Mouse (Mus musculus): ENCODE data around the gene Sdk2. TPM values are rescaled to one million over a fixed set of nuclear protein-coding genes. Genes with fewer than 3 reads are reported as not detected.
A peak's percentile ranks its signal among the peaks of the same experiment; 100 is the strongest.

The Sdk2 gene
- total and polyA plus RNA-seq, 2 experiments from 2014 or later: 3.0 to 30.4 TPM

GRCm38 (mm10) chr11:113898671-113899070 lies 168.2 kb downstream of the Sdk2 start:
- TF ChIP-seq CTCF (IDR thresholded peaks at IDR 0.05; ENCODE audit: low read depth): no peak
- Histone ChIP-seq H3K36me3 (ENCODE audit: insufficient read depth, low read length) (no peaks in the 10 kb centered on the region), H3K4me2 (ENCODE audit: low read depth, low read length) (no peak overlapping the region), H3K9ac (replicated peaks; ENCODE audit: low read length) (no peak overlapping the region), H3K4me1 (ENCODE audit: insufficient read depth, low read length) (no peaks in the 10 kb centered on the region), H3K4me3 (ENCODE audit: low read length) (no peak overlapping the region), H3K9me3 (ENCODE audit: low read length) (no peaks in the 10 kb centered on the region), H3K27me3 (ENCODE audit: insufficient read depth, low read length) (no peaks in the 10 kb centered on the region), H3K27ac (no peak overlapping the region)
- WGBS: 53% methylated on average over 7 of the region's 7 CpGs
- DNase-seq (ENCODE audit: low spot score): no peak
- ATAC-seq: no peak

GRCm38 (mm10) chr11:113896006-113896405 lies 170.8 kb downstream of the Sdk2 start:
- Histone ChIP-seq H3K9ac (replicated peaks; ENCODE audit: low read length) (no peak overlapping the region), H3K36me3 (ENCODE audit: insufficient read depth, low read length) (no peaks in the 10 kb centered on the region), H3K27ac (no peak overlapping the region), H3K27me3 (ENCODE audit: insufficient read depth, low read length) (no peaks in the 10 kb centered on the region), H3K4me3 (ENCODE audit: low read length) (no peak overlapping the region), H3K4me2 (ENCODE audit: low read depth, low read length) (no peak overlapping the region), H3K9me3 (ENCODE audit: low read length) (no peaks in the 10 kb centered on the region), H3K4me1 (ENCODE audit: insufficient read depth, low read length) (0 out of 2 replicates have a peak, but pooled peaks cover 3% of the 10 kb centered on the region)
- 88% methylated on average over 5 of the region's 5 CpGs for WGBS
- DNase-seq (ENCODE audit: low spot score) (no peak), ATAC-seq (no peak)
- no peak for TF ChIP-seq CTCF (IDR thresholded peaks at IDR 0.05; ENCODE audit: low read depth)

GRCm38 (mm10) chr11:113892924-113893323 lies 173.9 kb downstream of the Sdk2 start:
- ATAC-seq: peak; percentile 52; the same call in 1 of the 2 replicates
- no peaks in the 10 kb centered on the region for H3K27me3 ChIP-seq (ENCODE audit: insufficient read depth, low read length)
- WGBS: 71% methylated on average over 6 of the region's 6 CpGs

GRCm38 (mm10) chr11:113892067-113892466 lies 174.8 kb downstream of the Sdk2 start:
- Histone ChIP-seq H3K4me1 (ENCODE audit: insufficient read depth, low read length) (0 out of 2 replicates have a peak, but pooled peaks cover 3% of the 10 kb centered on the region), H3K36me3 (ENCODE audit: insufficient read depth, low read length) (no peaks in the 10 kb centered on the region), H3K27me3 (ENCODE audit: insufficient read depth, low read length) (no peaks in the 10 kb centered on the region), H3K27ac (no peak overlapping the region), H3K4me3 (ENCODE audit: low read length) (no peak overlapping the region), H3K4me2 (ENCODE audit: low read depth, low read length) (no peak overlapping the region), H3K9ac (replicated peaks; ENCODE audit: low read length) (no peak overlapping the region), H3K9me3 (ENCODE audit: low read length) (no peaks in the 10 kb centered on the region)
- DNase-seq (ENCODE audit: low spot score) (no peak), ATAC-seq (no peak)
- WGBS: 56% methylated on average over 6 of the region's 6 CpGs
- TF ChIP-seq CTCF (IDR thresholded peaks at IDR 0.05; ENCODE audit: low read depth): no peak

More at GRCm38 (mm10) chr11:113892924-113893323, 173.9 kb downstream of the Sdk2 start:
- no peak for TF ChIP-seq CTCF (IDR thresholded peaks at IDR 0.05; ENCODE audit: low read depth)
- 0 out of 2 replicates have a peak, but pooled peaks cover 3% of the 10 kb centered on the region for H3K4me1 ChIP-seq (ENCODE audit: insufficient read depth, low read length)
- no peaks in the 10 kb centered on the region for H3K36me3 ChIP-seq (ENCODE audit: insufficient read depth, low read length)
- no peak overlapping the region for H3K27ac ChIP-seq
- DNase-seq (ENCODE audit: low spot score): no peak
- H3K9me3 ChIP-seq (ENCODE audit: low read length): no peaks in the 10 kb centered on the region
- H3K4me3 ChIP-seq (ENCODE audit: low read length): no peak overlapping the region
- H3K4me2 ChIP-seq (ENCODE audit: low read depth, low read length): no peak overlapping the region
- H3K9ac ChIP-seq (replicated peaks; ENCODE audit: low read length): no peak overlapping the region

GRCm38 (mm10) chr11:113888156-113888750 lies 178.6 kb downstream of the Sdk2 start:
- ATAC-seq (no peak), DNase-seq (ENCODE audit: low spot score) (no peak)
- H3K4me3 ChIP-seq (ENCODE audit: low read length): no peak overlapping the region
- no peak overlapping the region for H3K4me2 ChIP-seq (ENCODE audit: low read depth, low read length)
- no peaks in the 10 kb centered on the region for H3K27me3 ChIP-seq (ENCODE audit: insufficient read depth, low read length)
- no peaks in the 10 kb centered on the region for H3K36me3 ChIP-seq (ENCODE audit: insufficient read depth, low read length)
- no peak overlapping the region for H3K9ac ChIP-seq (replicated peaks; ENCODE audit: low read length)
- H3K4me1 ChIP-seq (ENCODE audit: insufficient read depth, low read length): 0 out of 2 replicates have a peak, but pooled peaks cover 2% of the 10 kb centered on the region
- WGBS: 83% methylated on average over 5 of the region's 5 CpGs
- H3K9me3 ChIP-seq (ENCODE audit: low read length): no peaks in the 10 kb centered on the region
- no peak for TF ChIP-seq CTCF (IDR thresholded peaks at IDR 0.05; ENCODE audit: low read depth)
- H3K27ac ChIP-seq: no peak overlapping the region

- no peaks in the 10 kb centered on the region for H3K27me3 ChIP-seq (ENCODE audit: insufficient read depth, low read length)
- TF ChIP-seq CTCF (IDR thresholded peaks at IDR 0.05; ENCODE audit: low read depth): no peak
- H3K4me3 ChIP-seq (ENCODE audit: low read length): no peak overlapping the region
These were observed 180.5 kb downstream of the Sdk2 start for GRCm38 (mm10) chr11:113886299-113886698.

GRCm38 (mm10) chr11:113884962-113885361 lies 181.9 kb downstream of the Sdk2 start:
- no peak for DNase-seq (ENCODE audit: low spot score)
- WGBS: 62% methylated on average over 11 of the region's 11 CpGs
- Histone ChIP-seq H3K9me3 (ENCODE audit: low read length) (no peaks in the 10 kb centered on the region), H3K27ac (no peak overlapping the region), H3K4me2 (ENCODE audit: low read depth, low read length) (no peak overlapping the region), H3K27me3 (ENCODE audit: insufficient read depth, low read length) (no peaks in the 10 kb centered on the region), H3K4me1 (ENCODE audit: insufficient read depth, low read length) (no peaks in the 10 kb centered on the region), H3K9ac (replicated peaks; ENCODE audit: low read length) (no peak overlapping the region), H3K4me3 (ENCODE audit: low read length) (no peak overlapping the region), H3K36me3 (ENCODE audit: insufficient read depth, low read length) (no peaks in the 10 kb centered on the region)
- no peak for ATAC-seq
- no peak for TF ChIP-seq CTCF (IDR thresholded peaks at IDR 0.05; ENCODE audit: low read depth)

More at GRCm38 (mm10) chr11:113886299-113886698, 180.5 kb downstream of the Sdk2 start:
- no peak overlapping the region for H3K9ac ChIP-seq (replicated peaks; ENCODE audit: low read length)
- H3K36me3 ChIP-seq (ENCODE audit: insufficient read depth, low read length): no peaks in the 10 kb centered on the region
- DNase-seq (ENCODE audit: low spot score) (no peak), ATAC-seq (no peak)
- H3K27ac ChIP-seq: no peak overlapping the region
- no peak overlapping the region for H3K4me2 ChIP-seq (ENCODE audit: low read depth, low read length)
- H3K4me1 ChIP-seq (ENCODE audit: insufficient read depth, low read length): no peaks in the 10 kb centered on the region
- WGBS: 57% methylated on average over 7 of the region's 7 CpGs
- H3K9me3 ChIP-seq (ENCODE audit: low read length): no peaks in the 10 kb centered on the region

All from hindbrain, postnatal 0 days (tissue).